Mouse (Mus musculus): Measurements from ENCODE around the gene Shank2. TPM values are rescaled to one million over a fixed set of nuclear protein-coding genes. Genes with fewer than 3 reads are reported as not detected.

Shank2 gene
- total and polyA plus RNA-seq, 3 experiments: not detected

GRCm38 (mm10) chr7:144234783-144235182, 233.1 kb downstream of the Shank2 start:
- no peak for DNase-seq (ENCODE audit: low read depth, low spot score)
- TF ChIP-seq RCOR1 (IDR thresholded peaks at IDR 0.05; ENCODE audit: low read depth, low read length) (no peak), ZC3H11A (IDR thresholded peaks at IDR 0.05; ENCODE audit: low read depth, low read length) (no peak), MAX (IDR thresholded peaks at IDR 0.05; ENCODE audit: low read length) (no peak), MXI1 (IDR thresholded peaks at IDR 0.05; ENCODE audit: low read depth, low read length) (no peak), TCF12 (IDR thresholded peaks at IDR 0.05; ENCODE audit: low read depth, low read length) (no peak), ZMIZ1 (IDR thresholded peaks at IDR 0.05; ENCODE audit: low read depth, low read length) (no peak), TAL1 (IDR thresholded peaks at IDR 0.05; ENCODE audit: low read length) (no peak), HCFC1 (IDR thresholded peaks at IDR 0.05; ENCODE audit: low read depth, low read length) (no peak), E2F4 (IDR thresholded peaks at IDR 0.05; ENCODE audit: borderline replicate concordance, low read depth, low read length) (no peak), CHD2 (IDR thresholded peaks at IDR 0.05; ENCODE audit: low read length) (no peak), SIN3A (IDR thresholded peaks at IDR 0.05; ENCODE audit: low read length) (no peak), KAT2A (conservative IDR thresholded peaks at IDR 0.05; ENCODE audit: low read depth, low read length) (no peak)
- H3K27ac ChIP-seq (ENCODE audit: control insufficient read depth, low read depth, low read length): no peak overlapping the region
- no peaks in the 10 kb centered on the region for H3K4me1 ChIP-seq (ENCODE audit: control insufficient read depth in 1 of 2, insufficient read depth in 2 of 2, low read length in 2 of 2)
- no peaks in the 10 kb centered on the region for H3K36me3 ChIP-seq (ENCODE audit: control insufficient read depth in 1 of 2, insufficient read depth in 2 of 2, low read length in 2 of 2)
- no peak overlapping the region for H3K9ac ChIP-seq (ENCODE audit: control insufficient read depth, low read depth, low read length, poor library complexity, severe bottlenecking)
- no peak overlapping the region for H3K4me3 ChIP-seq (ENCODE audit: control insufficient read depth in 1 of 2, insufficient read depth in 1 of 2, low read depth in 2 of 2, low read length in 2 of 2)
- H3K9me3 ChIP-seq (replicated peaks; ENCODE audit: insufficient read depth, low read length): no peaks in the 10 kb centered on the region
- no peaks in the 10 kb centered on the region for H3K27me3 ChIP-seq (ENCODE audit: control insufficient read depth in 1 of 2, insufficient read depth in 2 of 2, low read length in 2 of 2)
- no peaks in the 10 kb centered on the region for H3K79me2 ChIP-seq (ENCODE audit: control insufficient read depth, insufficient read depth, low read length, poor library complexity)

- Histone ChIP-seq H3K4me3 (ENCODE audit: control insufficient read depth in 1 of 2, insufficient read depth in 1 of 2, low read depth in 2 of 2, low read length in 2 of 2) (no peak overlapping the region), H3K9ac (ENCODE audit: control insufficient read depth, low read depth, low read length, poor library complexity, severe bottlenecking) (no peak overlapping the region), H3K4me1 (ENCODE audit: control insufficient read depth in 1 of 2, insufficient read depth in 2 of 2, low read length in 2 of 2) (no peaks in the 10 kb centered on the region), H3K27ac (ENCODE audit: control insufficient read depth, low read depth, low read length) (no peak overlapping the region), H3K9me3 (replicated peaks; ENCODE audit: insufficient read depth, low read length) (no peaks in the 10 kb centered on the region), H3K36me3 (ENCODE audit: control insufficient read depth in 1 of 2, insufficient read depth in 2 of 2, low read length in 2 of 2) (no peaks in the 10 kb centered on the region), H3K79me2 (ENCODE audit: control insufficient read depth, insufficient read depth, low read length, poor library complexity) (no peaks in the 10 kb centered on the region), H3K27me3 (ENCODE audit: control insufficient read depth in 1 of 2, insufficient read depth in 2 of 2, low read length in 2 of 2) (no peaks in the 10 kb centered on the region)
- TF ChIP-seq HCFC1 (IDR thresholded peaks at IDR 0.05; ENCODE audit: low read depth, low read length) (no peak), SMC3 (IDR thresholded peaks at IDR 0.05; ENCODE audit: low read depth, low read length) (no peak), MXI1 (IDR thresholded peaks at IDR 0.05; ENCODE audit: low read depth, low read length) (no peak), E2F4 (IDR thresholded peaks at IDR 0.05; ENCODE audit: borderline replicate concordance, low read depth, low read length) (no peak), ELF1 (IDR thresholded peaks at IDR 0.05; ENCODE audit: low read depth, low read length) (no peak), BHLHE40 (IDR thresholded peaks at IDR 0.05; ENCODE audit: borderline replicate concordance, low read depth, low read length) (no peak), ZC3H11A (IDR thresholded peaks at IDR 0.05; ENCODE audit: low read depth, low read length) (no peak), MAX (IDR thresholded peaks at IDR 0.05; ENCODE audit: low read length) (no peak), USF1 (IDR thresholded peaks at IDR 0.05; ENCODE audit: low read depth, low read length) (no peak), CHD1 (IDR thresholded peaks at IDR 0.05; ENCODE audit: low read depth, low read length) (no peak), NELFE (IDR thresholded peaks at IDR 0.05; ENCODE audit: low read depth, low read length) (no peak), TCF12 (IDR thresholded peaks at IDR 0.05; ENCODE audit: low read depth, low read length) (no peak), USF2 (IDR thresholded peaks at IDR 0.05; ENCODE audit: borderline replicate concordance in 1 of 2, insufficient read depth in 1 of 2, low read depth in 1 of 2, low read length in 2 of 2) (no peak), GABPA (IDR thresholded peaks at IDR 0.05; ENCODE audit: low read depth, low read length) (no peak), EP300 (IDR thresholded peaks at IDR 0.05; ENCODE audit: low read depth in 1 of 2, low read length in 2 of 2) (no peak), SIN3A (IDR thresholded peaks at IDR 0.05; ENCODE audit: low read length) (no peak), MAFK (IDR thresholded peaks at IDR 0.05; ENCODE audit: borderline replicate concordance, low read depth, low read length) (no peak), ZMIZ1 (IDR thresholded peaks at IDR 0.05; ENCODE audit: low read depth, low read length) (no peak), MYC (IDR thresholded peaks at IDR 0.05; ENCODE audit: low read depth, low read length) (no peak)
- DNase-seq (ENCODE audit: low read depth, low spot score): no peak
These were observed 233.8 kb downstream of the Shank2 start for GRCm38 (mm10) chr7:144235523-144235922.
